Mouse (Mus musculus) heart, embryonic 14.5 days (tissue): ENCODE results near the gene Ccdc28b. TPM values are rescaled to one million over a fixed set of nuclear protein-coding genes. Genes with fewer than 3 reads are reported as not detected.

Source experiments
- ATAC-seq: fragments of 200-750 bp; cut with Nextera tagmentation; 2 replicates; pipeline ENCODE4 v1.8.0; 2017; ENCODE audit warnings: low read depth, moderate TSS enrichment; ENCODE audit not compliant: insufficient number of reproducible peaks, insufficient read depth, low FRiP score
- H3K27ac ChIP-seq, 2 experiments: fragments of 200-500 bp in 1 of 2; fragments of 300-500 bp in 1 of 2; sonication (generic) in 1 of 2; replicated peaks in 1 of 2; 2 replicates each; pipeline ENCODE4 v1.5.1; 2012 to 2014; ENCODE audit warnings: low read depth in 2 of 2, low read length in 2 of 2, control low read depth in 1 of 2, mild to moderate bottlenecking in 1 of 2, mixed read lengths in 1 of 2; ENCODE audit not compliant: control insufficient read depth in 1 of 2, insufficient read depth in 1 of 2
- H3K27me3 ChIP-seq: fragments of 300-500 bp; sonication (generic); 2 replicates; pipeline ENCODE4 v1.6.1; 2014; ENCODE audit warnings: mild to moderate bottlenecking, low read length, control low read depth; ENCODE audit not compliant: control insufficient read depth, insufficient read depth
- H3K36me3 ChIP-seq: fragments of 300-500 bp; sonication (generic); 2 replicates; pipeline ENCODE4 v1.6.1; 2014; ENCODE audit warnings: mild to moderate bottlenecking, control low read depth, low read length, mixed read lengths; ENCODE audit not compliant: control insufficient read depth, insufficient read depth
- H3K4me1 ChIP-seq, 2 experiments: fragments of 200-500 bp in 1 of 2; fragments of 300-500 bp in 1 of 2; sonication (generic) in 1 of 2; 2 replicates each; pipeline ENCODE4 v1.6.1; 2012 to 2014; ENCODE audit warnings: low read length in 2 of 2, control low read depth in 1 of 2, mixed read lengths in 1 of 2; ENCODE audit not compliant: control insufficient read depth in 2 of 2, insufficient read depth in 2 of 2
- H3K4me2 ChIP-seq: fragments of 300-500 bp; sonication (generic); 2 replicates; pipeline ENCODE4 v1.6.1; 2014; ENCODE audit warnings: mild to moderate bottlenecking, low read length
- H3K4me3 ChIP-seq, 2 experiments: fragments of 200-500 bp in 1 of 2; fragments of 300-500 bp in 1 of 2; sonication (generic) in 1 of 2; 2 replicates each; pipeline ENCODE4 v1.5.1; 2012 to 2014; ENCODE audit warnings: low read length in 2 of 2, mild to moderate bottlenecking in 2 of 2, control low read depth in 1 of 2, low read depth in 1 of 2, moderate library complexity in 1 of 2; ENCODE audit not compliant: control insufficient read depth in 1 of 2, insufficient read depth in 1 of 2
- H3K9ac ChIP-seq: fragments of 300-500 bp; sonication (generic); 2 replicates; pipeline ENCODE4 v1.6.1; 2014; ENCODE audit warnings: mild to moderate bottlenecking, low read length
- H3K9me3 ChIP-seq: fragments of 300-500 bp; sonication (generic); 2 replicates; pipeline ENCODE4 v1.6.1; 2016; ENCODE audit warnings: low read length, control low read depth; ENCODE audit not compliant: control insufficient read depth
- WGBS: fragments of 180-500 bp; shearing (Covaris S2); extraction: QIAGEN DNeasy Blood & Tissue Kit; methylation state at CpG from one replicate; pipeline ENCODE4 v1.1.7; 2014; 5-methylcytosine and 5-hydroxymethylcytosine counted together
- polyA plus RNA-seq: library from polyadenylated mRNA; unstranded; fragments of >200 nt; fragmentation: Nextera tagmentation; extraction: Ambion mirVana; gene quantifications from 2 replicates; pipeline ENCODE4 v1.2.1, GENCODE M21; 2014

The Ccdc28b gene
- polyA plus RNA-seq, 1 experiment from 2014 or later, result 53.3 TPM

DNA sequence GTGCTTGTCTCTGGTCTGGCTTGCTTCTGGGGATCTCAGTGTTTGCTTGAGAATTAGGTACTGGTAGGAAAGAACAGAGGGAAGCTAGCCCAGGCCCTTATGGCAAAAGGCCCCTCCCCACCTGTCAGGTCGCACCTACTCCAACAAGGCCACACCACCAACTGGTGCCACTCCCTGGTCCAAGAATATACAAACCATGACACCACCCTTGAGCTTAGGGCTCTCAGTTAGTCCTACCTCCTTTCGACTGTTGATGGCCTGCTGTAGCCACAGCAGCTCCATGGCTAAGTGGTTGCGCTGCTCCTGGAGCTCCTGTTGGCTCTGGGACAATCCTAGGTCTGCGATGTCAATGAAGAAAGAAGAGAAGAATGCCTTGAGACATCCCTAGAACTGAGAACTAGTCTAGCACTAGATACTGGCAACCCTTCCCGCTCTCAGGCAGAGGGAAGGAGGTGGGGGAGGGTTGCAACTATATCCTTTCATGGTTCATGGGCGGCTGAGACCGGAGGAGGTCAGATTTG, 6.6 kb downstream of the Ccdc28b start:
- 94% methylated on average over 7 of the region's 7 CpGs for WGBS
- H3K9ac ChIP-seq, result no peak overlapping the region

DNA sequence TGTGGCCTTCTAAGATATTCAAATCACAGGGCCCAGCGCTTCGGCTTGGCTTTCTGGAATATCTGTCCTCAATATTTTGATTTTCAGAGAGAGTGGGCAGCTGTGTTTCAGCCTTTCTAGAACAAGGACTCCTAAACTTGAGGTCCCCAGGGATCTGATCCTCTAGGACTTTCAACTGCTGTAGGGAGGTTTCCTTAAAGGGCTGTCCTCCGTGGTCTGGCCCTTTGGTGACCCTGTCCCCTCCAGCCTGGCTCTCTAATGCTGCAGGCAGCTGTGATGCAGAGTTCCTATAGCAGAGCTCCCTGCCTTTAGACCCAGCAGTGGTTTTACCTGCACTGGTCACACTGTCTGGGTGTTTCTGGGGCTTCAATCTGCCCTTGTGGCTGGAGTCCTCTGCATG, 7.1 kb downstream of the Ccdc28b start:
- no peaks in the 10 kb centered on the region for H3K27me3 ChIP-seq
- H3K4me1 ChIP-seq, result peaks cover 8 to 16% of the 10 kb centered on the region in 2 experiments; a peak in 3 of 4 replicates
- no peak overlapping the region for H3K4me2 ChIP-seq
- H3K9ac ChIP-seq, result no peak overlapping the region
- no peak for ATAC-seq
- H3K36me3 ChIP-seq, result peaks cover 27% of the 10 kb centered on the region
- H3K27ac ChIP-seq, result no peak overlapping the region
- H3K9me3 ChIP-seq, result no peaks in the 10 kb centered on the region
- no peak overlapping the region for H3K4me3 ChIP-seq
- WGBS, result 90% methylated on average over 3 of the region's 3 CpGs

More for the DNA sequence above, 6.6 kb downstream of the Ccdc28b start:
- Histone ChIP-seq H3K27me3 (no peaks in the 10 kb centered on the region), H3K27ac (no peak overlapping the region), H3K9me3 (no peaks in the 10 kb centered on the region), H3K4me2 (no peak overlapping the region), H3K4me1 (peaks cover 8 to 16% of the 10 kb centered on the region in 2 experiments; a peak in 3 of 4 replicates), H3K36me3 (peaks cover 27% of the 10 kb centered on the region), H3K4me3 (no peak overlapping the region)
- ATAC-seq, result no peak

DNA sequence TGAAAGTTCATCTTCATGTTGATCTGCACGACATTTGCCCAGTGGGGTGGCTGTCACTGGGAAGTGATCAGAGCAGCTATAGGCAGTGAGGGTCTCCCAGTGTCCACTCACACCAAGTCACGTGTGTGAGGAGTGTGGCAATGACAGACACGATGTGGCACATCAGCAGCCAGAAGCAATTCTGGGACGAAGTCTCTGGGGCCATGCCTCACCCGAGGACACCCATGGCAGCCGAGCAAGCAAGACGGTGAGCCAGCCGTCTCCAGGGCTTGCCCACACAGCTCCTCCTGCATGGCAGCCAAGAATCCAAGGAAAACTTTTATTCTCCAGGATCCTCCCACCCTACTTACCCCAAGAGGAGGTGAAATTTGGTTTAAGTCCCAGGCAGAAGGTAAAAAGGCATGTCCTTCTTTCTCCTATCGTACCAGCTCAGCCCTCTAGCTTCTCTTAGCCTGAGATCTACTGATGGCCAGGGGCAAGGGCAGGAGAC, 7.9 kb downstream of the Ccdc28b start:
- Histone ChIP-seq H3K27me3 (no peaks in the 10 kb centered on the region), H3K27ac (no peak overlapping the region), H3K4me1 (peaks cover 8 to 16% of the 10 kb centered on the region in 2 experiments; a peak in 3 of 4 replicates), H3K36me3 (peaks cover 27% of the 10 kb centered on the region), H3K9me3 (no peaks in the 10 kb centered on the region), H3K4me3 (no peak overlapping the region), H3K4me2 (no peak overlapping the region), H3K9ac (no peak overlapping the region)
- WGBS, result 86% methylated on average over 9 of the region's 9 CpGs
- no peak for ATAC-seq

DNA sequence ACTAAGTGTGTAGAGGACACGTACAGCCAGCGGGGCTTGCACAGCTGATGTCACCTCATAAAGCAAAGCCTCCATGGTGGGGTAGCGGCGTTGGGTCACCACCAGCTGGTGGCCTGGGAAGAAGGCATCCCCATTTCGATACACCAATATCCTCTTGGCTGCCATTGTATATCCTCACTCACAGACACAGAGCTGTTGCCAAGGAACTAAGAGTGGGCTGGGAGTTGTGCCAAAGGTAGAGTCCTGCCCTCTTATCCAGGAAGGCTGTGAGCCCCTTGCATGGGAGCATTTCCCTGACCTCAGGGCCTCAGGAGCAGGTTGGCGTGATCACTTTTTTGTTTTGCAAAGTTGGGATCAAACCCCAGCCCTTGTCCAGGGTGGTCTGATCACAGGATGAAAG, 9.7 kb downstream of the Ccdc28b start, which contains the start of gene Dcdc2b:
Dcdc2b (minus strand) TSS at position 165 of the 400 bp plus-strand sequence.
- Histone ChIP-seq H3K36me3 (peaks cover 23% of the 10 kb centered on the region), H3K4me1 (peaks cover 8 to 16% of the 10 kb centered on the region in 2 experiments; a peak in 3 of 4 replicates), H3K27me3 (no peaks in the 10 kb centered on the region), H3K27ac (0 out of 4 replicates have a peak within 1 kb of the TSS, but pooled peaks have one; percentile 14 to 39), H3K9ac (no peak within 1 kb of the TSS), H3K4me2 (no peak within 1 kb of the TSS), H3K9me3 (no peaks in the 10 kb centered on the region), H3K4me3 (no peak within 1 kb of the TSS)
- 71% methylated on average over 6 of the region's 6 CpGs for WGBS
- ATAC-seq, result no peak

DNA sequence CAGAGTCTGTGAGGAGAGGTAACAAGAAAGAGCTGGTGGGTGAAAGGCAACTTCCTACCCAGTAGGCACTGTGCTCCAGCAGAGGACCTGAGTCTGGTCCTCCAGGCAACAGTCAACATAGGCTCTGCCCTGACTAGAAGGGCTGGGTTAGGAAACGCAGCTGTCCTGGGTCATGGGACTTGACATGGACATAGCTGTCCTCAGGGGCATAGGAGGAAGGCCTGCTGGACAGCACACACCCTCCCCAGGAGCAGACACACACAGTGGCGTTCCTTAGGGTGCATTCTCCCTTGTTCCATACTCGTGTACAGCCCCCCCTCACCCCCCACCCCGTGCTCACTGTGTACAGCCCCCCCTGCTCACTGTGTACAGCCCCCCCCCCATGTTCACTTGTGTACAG, 13.3 kb downstream of the Ccdc28b start:
- no peak overlapping the region for H3K9ac ChIP-seq
- no peaks in the 10 kb centered on the region for H3K9me3 ChIP-seq
- H3K27me3 ChIP-seq, result no peaks in the 10 kb centered on the region
- H3K4me2 ChIP-seq, result no peak overlapping the region
- 0 out of 2 replicates have a peak, but pooled peaks have one; percentile 8 for ATAC-seq
- H3K27ac ChIP-seq, result no peak overlapping the region
- peaks cover 7 to 13% of the 10 kb centered on the region in 2 experiments; a peak in 3 of 4 replicates for H3K4me1 ChIP-seq
- 69% methylated on average over 4 of the region's 4 CpGs for WGBS
- no peak overlapping the region for H3K4me3 ChIP-seq
- peaks cover 32% of the 10 kb centered on the region for H3K36me3 ChIP-seq

DNA sequence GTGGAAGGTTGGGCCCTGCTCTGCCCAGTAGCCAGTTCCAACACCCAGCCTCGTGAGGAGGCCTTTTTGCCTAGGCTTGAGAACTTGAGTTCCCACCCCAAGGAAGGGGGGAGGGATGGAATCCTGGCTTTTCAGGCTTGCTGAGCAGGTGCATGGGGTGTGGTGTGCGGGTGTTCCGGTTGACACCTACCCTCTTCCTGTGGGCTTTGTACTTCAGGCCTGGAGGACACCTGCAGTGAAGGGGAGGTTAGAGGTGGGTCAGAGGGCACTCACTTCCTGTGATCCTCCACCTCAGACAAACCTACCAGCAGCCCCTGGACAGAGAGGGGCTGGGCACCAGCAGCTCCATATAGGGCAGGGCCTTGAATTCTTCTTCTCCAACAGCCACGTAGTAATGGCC, 13.7 kb downstream of the Ccdc28b start:
- Histone ChIP-seq H3K4me1 (peaks cover 7 to 13% of the 10 kb centered on the region in 2 experiments; a peak in 3 of 4 replicates), H3K9ac (no peak overlapping the region), H3K36me3 (peaks cover 35% of the 10 kb centered on the region), H3K9me3 (no peaks in the 10 kb centered on the region), H3K27me3 (no peaks in the 10 kb centered on the region), H3K4me2 (no peak overlapping the region), H3K4me3 (no peak overlapping the region), H3K27ac (no peak overlapping the region)
- ATAC-seq, result no peak
- 74% methylated on average over 4 of the region's 4 CpGs for WGBS

DNA sequence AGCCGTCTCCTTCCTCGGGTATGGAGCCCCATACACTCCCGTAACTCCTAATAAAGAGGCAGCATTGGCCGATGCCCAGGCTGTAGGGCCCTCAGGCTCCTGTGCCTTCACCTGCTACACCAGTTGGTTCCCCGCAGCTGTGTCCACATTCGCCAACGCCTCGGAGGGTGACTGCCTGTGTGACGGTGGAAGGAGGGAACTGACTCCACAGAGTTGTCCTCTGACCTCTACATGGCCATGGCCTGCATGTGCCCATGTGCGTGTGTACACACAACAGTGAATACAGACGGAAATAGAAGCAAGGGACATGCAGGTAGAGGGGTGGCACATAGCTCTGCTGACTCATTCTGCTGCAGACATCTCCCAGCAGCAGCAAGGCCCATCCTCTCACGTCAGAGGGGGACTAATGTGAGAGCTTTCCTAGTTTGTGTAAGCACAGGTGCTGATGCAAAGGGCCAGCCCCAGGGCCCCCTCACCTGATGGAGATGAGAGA, 14.6 kb downstream of the Ccdc28b start:
- Histone ChIP-seq H3K4me2 (no peak overlapping the region), H3K27ac (no peak overlapping the region), H3K4me1 (peaks cover 5 to 8% of the 10 kb centered on the region in 2 experiments; a peak in 3 of 4 replicates), H3K36me3 (peaks cover 43% of the 10 kb centered on the region), H3K4me3 (no peak overlapping the region), H3K27me3 (no peaks in the 10 kb centered on the region), H3K9me3 (no peaks in the 10 kb centered on the region), H3K9ac (no peak overlapping the region)
- ATAC-seq, result no peak
- 78% methylated on average over 12 of the region's 12 CpGs for WGBS
